Mouse (Mus musculus) cerebellum, adult 11-12 months (tissue): ENCODE results near the gene Tiam2.

Source experiments
- DNase-seq: peaks from one replicate; pipeline ENCODE4 v3.0.0; 2022

Tiam2 gene

GRCm38 (mm10) chr17:3326148-3326902 is at the start of gene Tiam2:
TSS of gene Tiam2 (plus strand) at chr17:3326573.
- DNase-seq, result no peak

- DNase-seq, result no peak
Observed at GRCm38 (mm10) chr17:3280321-3280720, 46.1 kb upstream of the Tiam2 start.

- no peak for DNase-seq
Observed at GRCm38 (mm10) chr17:3281939-3282338, 44.4 kb upstream of the Tiam2 start.

- DNase-seq, result peak; percentile 23
Observed at GRCm38 (mm10) chr17:3285030-3285671, 41.2 kb upstream of the Tiam2 start.

GRCm38 (mm10) chr17:3286123-3286825 is 40.1 kb upstream of the Tiam2 start:
- no peak for DNase-seq

GRCm38 (mm10) chr17:3288341-3288740 is 38.0 kb upstream of the Tiam2 start:
- DNase-seq, result peak; percentile 27

GRCm38 (mm10) chr17:3295097-3295496 is 31.3 kb upstream of the Tiam2 start:
- DNase-seq, result no peak

GRCm38 (mm10) chr17:3299487-3299886 is 26.9 kb upstream of the Tiam2 start:
- no peak for DNase-seq

- no peak for DNase-seq
Observed at GRCm38 (mm10) chr17:3305926-3306325, 20.4 kb upstream of the Tiam2 start.

GRCm38 (mm10) chr17:3313711-3314624 is 12.4 kb upstream of the Tiam2 start:
- DNase-seq, result peak; percentile 62

GRCm38 (mm10) chr17:3314625-3315020 is 11.8 kb upstream of the Tiam2 start:
- no peak for DNase-seq

- DNase-seq, result no peak
Observed at GRCm38 (mm10) chr17:3315581-3315980, 10.8 kb upstream of the Tiam2 start.

GRCm38 (mm10) chr17:3326903-3327279 is 518 bp downstream of the Tiam2 start:
- no peak for DNase-seq

GRCm38 (mm10) chr17:3327335-3327734 is 962 bp downstream of the Tiam2 start:
- no peak for DNase-seq

GRCm38 (mm10) chr17:3328820-3329219 is 2.4 kb downstream of the Tiam2 start:
- DNase-seq, result no peak

GRCm38 (mm10) chr17:3329429-3329828 is 3.1 kb downstream of the Tiam2 start:
- no peak for DNase-seq

GRCm38 (mm10) chr17:3331721-3332461 is 5.5 kb downstream of the Tiam2 start:
- peak; percentile 88 for DNase-seq

GRCm38 (mm10) chr17:3336161-3336739 is 9.9 kb downstream of the Tiam2 start:
- DNase-seq, result no peak

- no peak for DNase-seq
Observed at GRCm38 (mm10) chr17:3336887-3337524, 10.6 kb downstream of the Tiam2 start.

- no peak for DNase-seq
Observed at GRCm38 (mm10) chr17:3337525-3337888, 11.1 kb downstream of the Tiam2 start.

- no peak for DNase-seq
Observed at GRCm38 (mm10) chr17:3338821-3339220, 12.4 kb downstream of the Tiam2 start.
